Mouse (Mus musculus): ENCODE measurements around the gene Ttc41. TPM values are rescaled to one million over a fixed set of nuclear protein-coding genes. Genes with fewer than 3 reads are reported as not detected.

Gene Ttc41
- polyA plus RNA-seq, 1 experiment from 2014 or later: 2.2 TPM

DNA sequence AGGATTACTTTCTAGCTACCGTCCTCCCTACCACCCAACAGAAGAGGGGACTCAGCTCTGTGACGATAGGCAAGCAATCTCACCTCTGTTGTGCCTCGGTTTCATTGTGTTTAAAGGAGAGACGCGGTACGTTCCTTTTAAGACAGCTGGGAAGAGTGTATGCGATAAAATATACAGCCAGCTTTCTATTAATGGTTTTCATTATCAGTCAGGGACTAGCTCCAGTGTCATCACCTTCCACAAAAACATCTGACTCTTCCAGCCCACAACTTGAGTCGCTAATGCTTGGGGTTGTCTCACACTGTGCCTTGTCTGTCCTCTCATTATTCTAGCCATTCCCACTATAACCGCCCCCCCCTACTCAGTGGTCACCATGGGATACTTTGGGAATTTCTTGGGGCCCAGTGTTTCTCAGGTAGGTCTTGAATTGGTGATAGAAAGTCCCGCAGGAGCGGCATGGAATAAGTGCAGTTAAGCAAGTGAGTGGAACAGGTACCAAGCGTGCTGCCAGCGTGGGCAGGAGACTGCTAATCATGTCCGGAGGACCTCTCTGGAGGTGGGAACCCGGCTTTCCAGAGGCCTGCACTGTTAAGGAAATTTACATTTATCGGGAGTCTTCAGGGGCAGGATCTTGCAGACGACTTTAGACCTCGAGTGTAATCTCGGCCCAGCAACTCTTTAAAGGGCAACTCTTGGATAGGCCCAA, 72.2 kb downstream of the Ttc41 start:
- H3K4me1 ChIP-seq: peaks cover 47% of the 10 kb centered on the region
- H3K9me3 ChIP-seq: no peaks in the 10 kb centered on the region
- peaks cover 23% of the 10 kb centered on the region for H3K27me3 ChIP-seq (replicated peaks; ENCODE audit: low read depth, poor library complexity, severe bottlenecking)
- no peak for DNase-seq (ENCODE audit: low spot score)
- peak overlapping the region; percentile 89 for H3K27ac ChIP-seq (replicated peaks)
- WGBS: 45% methylated on average over 19 of the region's 19 CpGs
- H3K36me3 ChIP-seq (replicated peaks): no peaks in the 10 kb centered on the region
- peak overlapping the region; percentile 81 for H3K4me3 ChIP-seq

GRCm38 (mm10) chr10:86778398-86779116, 72.9 kb downstream of the Ttc41 start, which contains the start of gene Nt5dc3:
Gene Nt5dc3 (plus strand): TSS chr10:86779005.
- Histone ChIP-seq H3K9me3 (no peaks in the 10 kb centered on the region), H3K4me3 (peak within 1 kb of the TSS; percentile 81), H3K4me1 (peaks cover 51% of the 10 kb centered on the region), H3K36me3 (replicated peaks) (no peaks in the 10 kb centered on the region), H3K27me3 (replicated peaks; ENCODE audit: low read depth, poor library complexity, severe bottlenecking) (peaks cover 23% of the 10 kb centered on the region), H3K27ac (replicated peaks) (peak within 1 kb of the TSS; percentile 89)
- peak; percentile 98 for DNase-seq (ENCODE audit: low spot score)
- under 1% methylated on average over 44 of the region's 44 CpGs for WGBS

- H3K4me3 ChIP-seq: peak overlapping the region; percentile 81
- WGBS: under 1% methylated on average over 58 of the region's 58 CpGs
- peak; percentile 49 for DNase-seq (ENCODE audit: low spot score)
- H3K9me3 ChIP-seq: no peaks in the 10 kb centered on the region
- peaks cover 23% of the 10 kb centered on the region for H3K27me3 ChIP-seq (replicated peaks; ENCODE audit: low read depth, poor library complexity, severe bottlenecking)
- no peaks in the 10 kb centered on the region for H3K36me3 ChIP-seq (replicated peaks)
- H3K27ac ChIP-seq (replicated peaks): peak overlapping the region; percentile 89
- H3K4me1 ChIP-seq: peaks cover 51% of the 10 kb centered on the region
Measured at GRCm38 (mm10) chr10:86779117-86779755, 73.6 kb downstream of the Ttc41 start.

DNA sequence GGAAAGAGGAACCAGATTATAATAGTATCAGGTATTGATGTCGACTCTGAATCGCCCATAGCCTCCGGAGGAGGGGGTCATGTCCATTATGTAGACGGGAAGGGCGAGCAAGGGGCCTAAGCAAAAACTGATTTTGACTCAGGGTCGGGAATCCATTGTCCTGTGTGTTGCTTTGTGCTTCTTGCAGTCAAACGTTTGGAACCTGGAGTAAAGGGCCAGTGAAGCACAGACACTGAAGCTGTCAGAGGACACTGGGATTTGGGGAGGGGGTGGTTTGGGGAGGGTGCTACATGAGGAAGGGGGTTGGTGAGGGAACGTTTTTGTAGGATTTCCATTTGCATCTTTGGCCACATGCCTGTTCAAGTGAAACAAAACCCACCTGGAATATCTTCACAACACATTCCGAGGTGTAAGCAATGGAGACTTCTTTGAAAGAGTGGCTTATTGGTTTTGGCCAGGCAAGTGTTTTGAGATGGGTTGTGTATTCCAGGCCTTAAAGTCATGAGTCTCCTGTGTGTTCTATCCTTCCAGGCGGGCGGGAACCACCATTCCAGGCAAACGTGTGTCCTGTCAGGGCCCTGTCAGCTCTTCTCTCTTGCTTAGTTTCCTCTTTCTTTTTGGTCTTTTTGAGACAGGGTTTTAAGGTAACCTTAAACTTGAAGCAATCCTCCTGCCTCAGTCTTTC, 74.3 kb downstream of the Ttc41 start:
- no peaks in the 10 kb centered on the region for H3K9me3 ChIP-seq
- no peaks in the 10 kb centered on the region for H3K36me3 ChIP-seq (replicated peaks)
- WGBS: 17% methylated on average over 12 of the region's 12 CpGs
- H3K27ac ChIP-seq (replicated peaks): peak overlapping the region; percentile 89; the same call in 1 of the 2 replicates
- H3K4me3 ChIP-seq: peak overlapping the region; percentile 81
- peak; percentile 19 for DNase-seq (ENCODE audit: low spot score)
- peaks cover 23% of the 10 kb centered on the region for H3K27me3 ChIP-seq (replicated peaks; ENCODE audit: low read depth, poor library complexity, severe bottlenecking)
- peaks cover 54% of the 10 kb centered on the region for H3K4me1 ChIP-seq

DNA sequence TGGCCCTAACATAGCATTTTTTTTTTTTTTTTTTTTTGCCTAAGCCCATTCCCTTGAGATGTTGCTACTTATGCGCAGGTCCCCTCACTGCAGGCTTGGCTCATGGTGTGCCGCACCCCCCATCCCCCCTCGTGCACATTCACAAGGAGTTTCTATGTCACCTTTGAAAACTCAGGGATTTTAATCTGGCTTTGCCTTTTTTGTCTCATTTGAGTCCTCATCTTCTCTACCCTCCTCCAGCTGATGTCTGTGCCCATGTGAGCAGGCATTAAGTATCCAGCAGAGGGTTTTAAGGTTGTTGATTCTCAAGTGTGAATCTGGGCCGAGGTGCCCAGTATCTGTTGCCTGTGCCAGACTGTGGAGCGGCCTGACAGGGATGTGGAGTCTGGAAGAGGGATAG, 76.0 kb downstream of the Ttc41 start:
- H3K4me1 ChIP-seq: peaks cover 49% of the 10 kb centered on the region

DNA sequence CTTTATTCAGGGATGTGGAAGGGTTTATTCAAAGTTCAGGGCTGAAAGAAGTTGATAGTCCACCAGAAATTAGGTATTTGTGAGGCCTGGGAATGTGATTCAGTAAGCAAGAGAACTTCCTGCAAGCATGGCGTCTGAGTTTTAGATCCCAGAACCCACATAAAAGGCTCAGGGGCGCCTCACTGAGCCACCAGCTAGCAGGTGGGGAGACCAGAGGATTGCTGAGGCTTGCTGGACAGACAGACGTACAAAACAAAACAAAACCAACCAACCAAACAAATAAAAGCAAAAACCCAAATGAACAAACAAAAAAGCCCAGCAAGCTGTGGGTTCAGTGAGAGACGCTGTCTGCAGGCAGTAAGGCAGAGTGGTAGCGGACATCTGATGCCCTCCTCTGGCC, 77.0 kb downstream of the Ttc41 start:
- Histone ChIP-seq H3K9me3 (no peaks in the 10 kb centered on the region), H3K27me3 (replicated peaks; ENCODE audit: low read depth, poor library complexity, severe bottlenecking) (peaks cover 21% of the 10 kb centered on the region), H3K36me3 (replicated peaks) (no peaks in the 10 kb centered on the region), H3K4me1 (peaks cover 45% of the 10 kb centered on the region), H3K27ac (replicated peaks) (no peak overlapping the region), H3K4me3 (no peak overlapping the region)
- WGBS: 56% methylated on average over 5 of the region's 5 CpGs
- DNase-seq (ENCODE audit: low spot score): no peak

More for the DNA sequence above, 76.0 kb downstream of the Ttc41 start:
- Histone ChIP-seq H3K9me3 (no peaks in the 10 kb centered on the region), H3K4me3 (no peak overlapping the region), H3K27ac (replicated peaks) (peak overlapping the region; percentile 30), H3K27me3 (replicated peaks; ENCODE audit: low read depth, poor library complexity, severe bottlenecking) (peaks cover 23% of the 10 kb centered on the region), H3K36me3 (replicated peaks) (no peaks in the 10 kb centered on the region)
- no peak for DNase-seq (ENCODE audit: low spot score)
- 33% methylated on average over 5 of the region's 5 CpGs for WGBS

DNA sequence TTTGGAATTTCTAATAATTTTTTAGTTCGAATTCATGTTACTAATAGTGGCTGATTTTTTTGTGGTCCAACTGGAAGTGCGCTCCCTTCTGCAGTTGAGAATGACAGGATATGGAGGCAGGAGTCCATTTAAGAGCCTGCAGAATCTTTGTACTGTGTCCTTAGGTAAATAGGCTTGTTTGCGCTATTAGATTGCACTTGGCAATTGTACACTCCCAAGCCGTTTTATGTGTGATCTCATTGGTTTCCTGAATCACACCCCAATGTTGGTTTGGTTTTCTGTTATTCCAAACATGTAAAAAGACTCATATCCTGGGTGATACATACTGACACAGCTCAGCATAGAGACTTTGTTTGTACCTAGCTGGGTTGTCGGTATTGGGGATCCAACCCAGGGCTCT, 78.0 kb downstream of the Ttc41 start:
- no peaks in the 10 kb centered on the region for H3K36me3 ChIP-seq (replicated peaks)
- peaks cover 17% of the 10 kb centered on the region for H3K27me3 ChIP-seq (replicated peaks; ENCODE audit: low read depth, poor library complexity, severe bottlenecking)
- WGBS: 84% methylated on average over 5 of the region's 5 CpGs
- peaks cover 46% of the 10 kb centered on the region for H3K4me1 ChIP-seq
- no peak overlapping the region for H3K27ac ChIP-seq (replicated peaks)
- no peak overlapping the region for H3K4me3 ChIP-seq
- H3K9me3 ChIP-seq: no peaks in the 10 kb centered on the region
- no peak for DNase-seq (ENCODE audit: low spot score)

GRCm38 (mm10) chr10:86784126-86784675, 78.6 kb downstream of the Ttc41 start:
- Histone ChIP-seq H3K27ac (replicated peaks) (no peak overlapping the region), H3K4me3 (no peak overlapping the region), H3K36me3 (replicated peaks) (no peaks in the 10 kb centered on the region), H3K9me3 (no peaks in the 10 kb centered on the region), H3K27me3 (replicated peaks; ENCODE audit: low read depth, poor library complexity, severe bottlenecking) (peaks cover 17% of the 10 kb centered on the region), H3K4me1 (peaks cover 44% of the 10 kb centered on the region)
- 79% methylated on average over 5 of the region's 5 CpGs for WGBS
- DNase-seq (ENCODE audit: low spot score): no peak

DNA sequence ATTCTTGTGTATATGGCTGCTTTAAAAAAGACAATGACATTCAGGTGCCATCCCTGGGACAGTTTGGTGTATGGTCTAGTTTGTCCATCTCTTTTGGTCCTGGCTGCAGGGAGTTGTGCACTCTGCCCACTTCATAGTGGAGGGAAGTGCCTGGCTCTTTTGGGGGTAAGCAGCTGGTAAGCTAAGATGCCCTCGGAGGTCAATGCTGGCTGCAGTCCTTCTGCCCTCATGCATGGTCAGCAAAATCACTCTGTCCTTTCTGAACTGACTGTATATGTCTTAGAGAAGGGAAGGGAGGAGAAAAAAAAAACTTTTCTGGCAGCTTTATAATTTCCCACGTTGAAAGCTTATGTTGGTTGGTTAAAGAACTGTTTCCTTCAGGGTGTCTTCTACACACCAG, 79.8 kb downstream of the Ttc41 start:
- H3K4me1 ChIP-seq: peaks cover 33% of the 10 kb centered on the region
- H3K27me3 ChIP-seq (replicated peaks; ENCODE audit: low read depth, poor library complexity, severe bottlenecking): peaks cover 9% of the 10 kb centered on the region
- H3K9me3 ChIP-seq: no peaks in the 10 kb centered on the region
- 78% methylated on average over 2 of the region's 2 CpGs for WGBS
- DNase-seq (ENCODE audit: low spot score): no peak
- H3K27ac ChIP-seq (replicated peaks): no peak overlapping the region
- no peak overlapping the region for H3K4me3 ChIP-seq
- no peaks in the 10 kb centered on the region for H3K36me3 ChIP-seq (replicated peaks)

GRCm38 (mm10) chr10:86786083-86786482, 80.5 kb downstream of the Ttc41 start:
- H3K27ac ChIP-seq (replicated peaks): no peak overlapping the region
- 93% methylated on average over 5 of the region's 5 CpGs for WGBS
- no peaks in the 10 kb centered on the region for H3K9me3 ChIP-seq
- peaks cover 2% of the 10 kb centered on the region for H3K27me3 ChIP-seq (replicated peaks; ENCODE audit: low read depth, poor library complexity, severe bottlenecking)
- peaks cover 33% of the 10 kb centered on the region for H3K4me1 ChIP-seq
- no peak for DNase-seq (ENCODE audit: low spot score)
- H3K36me3 ChIP-seq (replicated peaks): no peaks in the 10 kb centered on the region
- no peak overlapping the region for H3K4me3 ChIP-seq

DNA sequence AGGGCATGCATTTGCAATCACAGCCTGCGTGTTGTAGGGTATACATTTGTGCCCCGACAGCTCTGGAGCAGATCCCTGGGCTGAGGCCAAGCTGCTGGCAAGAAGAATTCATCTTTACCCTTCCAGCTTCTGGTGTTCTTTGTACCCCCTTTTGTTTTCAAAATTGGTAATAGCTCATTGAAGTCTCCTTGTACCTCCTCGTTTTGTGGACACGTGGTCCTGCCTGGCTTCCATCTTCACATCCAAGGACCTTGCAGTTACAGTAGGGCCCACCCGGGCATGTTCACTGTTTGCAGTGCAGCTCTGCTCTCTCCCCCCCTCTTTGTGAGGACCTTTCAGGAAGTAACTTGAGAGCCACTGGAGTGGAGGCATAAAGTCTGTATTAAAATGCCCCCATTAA, 82.6 kb downstream of the Ttc41 start:
- Histone ChIP-seq H3K9me3 (no peaks in the 10 kb centered on the region), H3K4me1 (peaks cover 17% of the 10 kb centered on the region), H3K27me3 (replicated peaks; ENCODE audit: low read depth, poor library complexity, severe bottlenecking) (no peaks in the 10 kb centered on the region), H3K36me3 (replicated peaks) (no peaks in the 10 kb centered on the region), H3K27ac (replicated peaks) (no peak overlapping the region; the same call in 1 of the 2 replicates), H3K4me3 (no peak overlapping the region)
- DNase-seq (ENCODE audit: low spot score): no peak
- WGBS: 56% methylated on average over 5 of the region's 5 CpGs

- Histone ChIP-seq H3K4me1 (peaks cover 23% of the 10 kb centered on the region), H3K4me3 (no peak overlapping the region), H3K27ac (replicated peaks) (no peak overlapping the region), H3K36me3 (replicated peaks) (no peaks in the 10 kb centered on the region), H3K9me3 (no peaks in the 10 kb centered on the region), H3K27me3 (replicated peaks; ENCODE audit: low read depth, poor library complexity, severe bottlenecking) (no peaks in the 10 kb centered on the region)
- WGBS: 85% methylated on average over 7 of the region's 7 CpGs
- DNase-seq (ENCODE audit: low spot score): no peak
Measured at GRCm38 (mm10) chr10:86789146-86789672, 83.6 kb downstream of the Ttc41 start.
